Mouse (Mus musculus): Measurements from ENCODE around the gene Slc38a7. TPM values are rescaled to one million over a fixed set of nuclear protein-coding genes. Genes with fewer than 3 reads are reported as not detected.

The Slc38a7 gene
- polyA plus RNA-seq (2014; fragmentation: Nextera tagmentation; extraction: Ambion mirVana) = 17.2 and 17.5 TPM in 2 replicates

- H3K9ac ChIP-seq (ENCODE audit: low read length) = peak within 1 kb of the TSS; percentile 57
- DNase-seq (ENCODE audit: low spot score) (peak; percentile 77), ATAC-seq (replicated peaks; ENCODE audit: low FRiP score, low TSS enrichment, low read depth) (peak; percentile 96)
- H3K27ac ChIP-seq (ENCODE audit: low read depth) = no peak within 1 kb of the TSS
- peak within 1 kb of the TSS; percentile 63 for H3K4me3 ChIP-seq (ENCODE audit: low read depth, low read length)
- H3K9me3 ChIP-seq (ENCODE audit: control insufficient read depth, low read length) = no peaks in the 10 kb centered on the region
- H3K4me2 ChIP-seq (ENCODE audit: low read length) = peak within 1 kb of the TSS; percentile 68
- H3K36me3 ChIP-seq (ENCODE audit: control insufficient read depth, insufficient read depth, low read length) = peaks cover 3% of the 10 kb centered on the region; the same call in 1 of the 2 replicates
- H3K4me1 ChIP-seq (replicated peaks; ENCODE audit: control insufficient read depth, insufficient read depth, low read length) = peaks cover 9% of the 10 kb centered on the region
- 21% methylated on average over 22 of the region's 22 CpGs for WGBS
- H3K27me3 ChIP-seq (replicated peaks; ENCODE audit: control insufficient read depth, insufficient read depth, low read length) = no peaks in the 10 kb centered on the region
Observed at GRCm38 (mm10) chr8:95853102-95853843, at the start of gene Slc38a7. TSS of gene Slc38a7 (minus strand) at chr8:95853539.

DNA sequence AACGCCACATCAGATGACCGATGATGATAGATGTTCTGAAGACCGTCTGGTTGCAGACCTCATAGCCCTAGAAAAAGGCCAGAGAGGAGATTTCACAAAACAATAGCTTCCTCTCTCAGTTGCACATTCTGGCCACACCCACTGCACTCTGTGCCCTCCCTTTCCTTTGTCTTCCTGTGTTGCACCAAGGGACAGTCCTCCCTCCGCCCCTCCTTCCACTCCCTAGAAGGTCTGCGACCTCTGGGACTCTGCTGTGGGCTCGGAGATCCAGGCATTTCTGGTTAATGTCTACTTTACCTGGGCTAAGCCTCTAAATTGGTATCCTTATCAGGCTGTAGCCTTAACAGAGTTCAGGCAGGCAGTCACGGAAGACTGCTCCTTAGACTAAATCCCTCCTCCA is 48.5 kb upstream of the Slc38a7 start:
- Histone ChIP-seq H3K9me3 (ENCODE audit: control insufficient read depth, low read length) (no peaks in the 10 kb centered on the region), H3K4me3 (ENCODE audit: low read depth, low read length) (no peak overlapping the region), H3K36me3 (ENCODE audit: control insufficient read depth, insufficient read depth, low read length) (no peaks in the 10 kb centered on the region), H3K27ac (ENCODE audit: low read depth) (no peak overlapping the region), H3K4me2 (ENCODE audit: low read length) (no peak overlapping the region), H3K9ac (ENCODE audit: low read length) (no peak overlapping the region), H3K27me3 (replicated peaks; ENCODE audit: control insufficient read depth, insufficient read depth, low read length) (no peaks in the 10 kb centered on the region), H3K4me1 (replicated peaks; ENCODE audit: control insufficient read depth, insufficient read depth, low read length) (no peaks in the 10 kb centered on the region)
- ATAC-seq (replicated peaks; ENCODE audit: low FRiP score, low TSS enrichment, low read depth) (no peak), DNase-seq (ENCODE audit: low spot score) (no peak)
- 34% methylated on average over 7 of the region's 7 CpGs for WGBS

DNA sequence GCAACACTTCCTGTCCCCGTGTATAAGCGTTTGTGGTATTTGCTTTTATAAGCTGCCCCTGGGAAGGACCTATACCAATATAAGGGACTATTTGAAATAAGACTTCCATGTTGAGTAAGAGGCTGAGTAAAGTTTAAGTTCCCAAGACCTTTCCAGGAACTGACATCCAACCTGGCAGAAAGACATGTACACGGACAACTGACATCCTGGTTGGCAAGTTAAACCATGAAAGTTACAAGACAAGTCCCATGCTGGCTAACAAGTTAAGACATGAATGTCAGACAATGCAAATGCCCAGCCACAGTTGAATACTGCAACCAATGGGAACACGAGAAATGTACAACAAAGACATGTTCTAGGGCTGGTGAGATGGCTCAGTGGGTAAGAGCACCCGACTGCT is 40.4 kb upstream of the Slc38a7 start:
- H3K36me3 ChIP-seq (ENCODE audit: control insufficient read depth, insufficient read depth, low read length) = no peaks in the 10 kb centered on the region
- H3K27ac ChIP-seq (ENCODE audit: low read depth) = no peak overlapping the region
- no peak for ATAC-seq (replicated peaks; ENCODE audit: low FRiP score, low TSS enrichment, low read depth)
- H3K4me2 ChIP-seq (ENCODE audit: low read length) = no peak overlapping the region
- 82% methylated on average over 5 of the region's 5 CpGs for WGBS
- no peak overlapping the region for H3K9ac ChIP-seq (ENCODE audit: low read length)
- no peaks in the 10 kb centered on the region for H3K9me3 ChIP-seq (ENCODE audit: control insufficient read depth, low read length)
- no peaks in the 10 kb centered on the region for H3K27me3 ChIP-seq (replicated peaks; ENCODE audit: control insufficient read depth, insufficient read depth, low read length)
- H3K4me3 ChIP-seq (ENCODE audit: low read depth, low read length) = no peak overlapping the region
- DNase-seq (ENCODE audit: low spot score) = no peak
- H3K4me1 ChIP-seq (replicated peaks; ENCODE audit: control insufficient read depth, insufficient read depth, low read length) = no peaks in the 10 kb centered on the region

DNA sequence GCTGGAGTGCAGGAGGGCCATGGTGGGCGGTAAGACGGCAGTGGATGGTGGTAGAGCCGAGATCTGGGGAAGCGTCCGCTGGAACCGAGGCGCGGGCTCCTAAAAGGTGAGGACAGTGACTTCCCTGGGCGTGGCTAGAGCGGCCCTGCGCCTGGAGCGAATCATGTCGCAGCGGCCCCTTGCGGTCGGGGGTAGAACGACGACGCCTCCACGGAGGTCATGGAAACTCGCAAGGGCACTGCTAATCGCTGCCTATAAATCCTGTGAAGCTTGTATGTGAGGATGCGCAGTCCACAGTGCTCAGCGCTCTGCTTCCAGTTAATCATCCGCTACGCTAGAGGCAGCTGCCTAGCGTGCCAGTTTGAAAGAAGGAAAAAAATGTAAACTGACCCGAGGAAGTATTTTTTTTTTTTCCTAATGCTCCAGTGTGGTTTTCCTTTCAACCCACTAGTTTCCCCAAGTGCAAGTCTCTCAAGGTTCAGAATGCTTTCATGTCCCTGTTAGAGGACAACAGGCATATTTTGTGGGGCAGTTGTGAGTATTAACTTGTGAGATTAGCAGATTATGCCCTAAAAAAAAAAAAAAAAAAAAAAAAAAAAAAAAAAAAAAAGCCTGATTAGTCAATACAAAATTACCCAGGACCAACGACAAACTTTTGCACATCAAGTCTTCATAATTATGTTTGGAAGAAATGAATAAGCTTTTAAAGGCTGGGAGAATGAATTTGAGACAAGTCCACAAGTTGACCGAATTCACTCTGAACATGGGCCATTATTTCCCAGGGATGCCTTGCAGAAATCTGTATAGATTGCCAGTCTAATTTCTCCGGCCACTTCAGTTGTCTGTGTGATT is 35.2 kb upstream of the Slc38a7 start, which contains the start of gene Got2:
TSS of gene Got2 (minus strand) at position 263 of the 852 bp plus-strand sequence.
- peak within 1 kb of the TSS; percentile 93 for H3K4me3 ChIP-seq (ENCODE audit: low read depth, low read length)
- no peaks in the 10 kb centered on the region for H3K9me3 ChIP-seq (ENCODE audit: control insufficient read depth, low read length)
- no peaks in the 10 kb centered on the region for H3K36me3 ChIP-seq (ENCODE audit: control insufficient read depth, insufficient read depth, low read length)
- peak within 1 kb of the TSS; percentile 71 for H3K9ac ChIP-seq (ENCODE audit: low read length)
- WGBS = 8% methylated on average over 31 of the region's 31 CpGs
- peak within 1 kb of the TSS; percentile 86 for H3K4me2 ChIP-seq (ENCODE audit: low read length)
- DNase-seq (ENCODE audit: low spot score) = peak; percentile 99
- peak; percentile 89 for ATAC-seq (replicated peaks; ENCODE audit: low FRiP score, low TSS enrichment, low read depth)
- peak within 1 kb of the TSS; percentile 67 for H3K27ac ChIP-seq (ENCODE audit: low read depth)
- peaks cover 13% of the 10 kb centered on the region for H3K4me1 ChIP-seq (replicated peaks; ENCODE audit: control insufficient read depth, insufficient read depth, low read length)
- no peaks in the 10 kb centered on the region for H3K27me3 ChIP-seq (replicated peaks; ENCODE audit: control insufficient read depth, insufficient read depth, low read length)

DNA sequence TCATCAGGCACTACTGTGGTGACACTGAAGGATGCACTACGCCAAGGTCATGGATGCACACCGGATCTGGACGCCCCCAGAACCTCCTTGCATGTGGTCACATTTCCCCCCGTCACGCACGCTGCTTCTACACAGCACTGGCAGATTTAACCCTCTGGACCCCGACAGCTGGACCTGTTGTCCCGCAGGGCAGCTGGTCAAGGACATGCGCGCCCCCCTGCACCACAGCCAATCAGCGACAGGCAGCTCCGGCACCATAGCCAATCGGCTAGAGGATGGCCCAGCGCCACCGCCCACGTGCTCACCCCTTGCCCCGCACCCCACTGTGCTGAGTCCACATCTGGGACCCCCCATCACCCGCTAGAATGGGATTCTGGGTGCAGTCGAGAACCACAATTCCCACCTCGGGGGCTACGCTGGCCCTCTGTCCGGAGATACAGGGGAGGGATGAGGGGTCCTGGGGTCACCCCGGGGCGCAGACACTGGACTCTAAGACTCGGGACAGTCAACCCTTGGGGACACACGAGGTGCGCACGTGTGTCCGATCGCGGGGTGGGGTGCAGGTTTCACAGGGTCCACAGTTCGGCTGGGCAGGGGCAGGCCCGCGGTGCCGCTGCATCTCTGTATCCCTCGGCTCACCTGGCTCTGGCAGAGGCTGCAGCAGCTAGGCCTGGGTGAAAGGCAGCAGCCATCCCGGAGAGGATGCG is 34.4 kb upstream of the Slc38a7 start:
- peak; percentile 94 for ATAC-seq (replicated peaks; ENCODE audit: low FRiP score, low TSS enrichment, low read depth)
- peak overlapping the region; percentile 71 for H3K9ac ChIP-seq (ENCODE audit: low read length)

DNA sequence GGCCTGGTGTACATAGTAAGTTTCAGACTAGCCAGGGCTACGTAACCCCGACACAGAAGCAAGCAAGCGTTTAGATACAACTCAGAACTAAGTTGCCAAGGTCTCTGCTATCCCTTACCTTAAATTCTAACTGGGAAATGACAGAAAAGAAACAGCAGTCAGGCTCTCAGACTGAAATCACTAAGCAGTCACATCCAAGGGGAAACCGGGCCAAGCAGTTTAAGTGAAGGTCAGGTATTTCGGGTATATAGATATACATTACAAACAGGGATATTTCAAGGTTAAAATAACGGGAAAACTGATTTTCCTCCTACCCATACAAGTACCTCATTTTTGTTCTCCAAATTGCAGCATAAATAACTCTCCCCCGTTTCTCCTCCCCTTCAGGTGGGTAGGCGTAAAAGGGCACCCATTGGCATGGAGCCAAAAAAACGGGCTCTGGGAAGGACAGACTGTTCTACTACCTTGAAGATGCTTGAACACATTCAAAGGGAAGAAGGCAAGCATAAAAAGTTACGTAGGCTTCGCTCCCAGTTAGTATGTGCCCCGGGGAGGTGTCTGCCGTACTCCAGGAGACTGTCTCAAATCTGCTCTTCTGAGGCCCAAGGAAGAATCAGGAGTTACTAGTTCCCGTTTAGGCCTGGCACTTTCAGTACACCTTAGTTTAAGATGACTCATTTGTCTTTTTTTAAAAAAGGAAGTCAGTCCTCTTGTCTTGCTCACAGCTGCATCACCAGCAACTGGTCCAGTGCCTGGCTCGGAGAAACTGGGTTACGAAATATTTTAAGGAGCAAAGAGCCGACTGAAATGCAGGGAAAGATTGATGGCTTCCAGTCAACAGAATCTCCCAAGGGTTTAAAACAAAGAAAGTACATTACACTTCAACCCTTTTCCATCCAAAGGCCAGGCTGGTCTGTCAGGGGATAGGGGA is 33.6 kb upstream of the Slc38a7 start:
- DNase-seq (ENCODE audit: low spot score) (no peak), ATAC-seq (replicated peaks; ENCODE audit: low FRiP score, low TSS enrichment, low read depth) (no peak)
- H3K4me2 ChIP-seq (ENCODE audit: low read length) = peak overlapping the region; percentile 86
- H3K36me3 ChIP-seq (ENCODE audit: control insufficient read depth, insufficient read depth, low read length) = no peaks in the 10 kb centered on the region
- whole genome bisulfite sequencing = 64% methylated on average over 17 of the region's 17 CpGs
- H3K4me1 ChIP-seq (replicated peaks; ENCODE audit: control insufficient read depth, insufficient read depth, low read length) = peaks cover 13% of the 10 kb centered on the region
- H3K27ac ChIP-seq (ENCODE audit: low read depth) = no peak overlapping the region
- peak overlapping the region; percentile 93 for H3K4me3 ChIP-seq (ENCODE audit: low read depth, low read length)
- H3K27me3 ChIP-seq (replicated peaks; ENCODE audit: control insufficient read depth, insufficient read depth, low read length) = no peaks in the 10 kb centered on the region
- peak overlapping the region; percentile 71 for H3K9ac ChIP-seq (ENCODE audit: low read length)
- H3K9me3 ChIP-seq (ENCODE audit: control insufficient read depth, low read length) = no peaks in the 10 kb centered on the region

More for the DNA sequence above, 34.4 kb upstream of the Slc38a7 start:
- Histone ChIP-seq H3K27ac (ENCODE audit: low read depth) (peak overlapping the region; percentile 67), H3K36me3 (ENCODE audit: control insufficient read depth, insufficient read depth, low read length) (no peaks in the 10 kb centered on the region), H3K9me3 (ENCODE audit: control insufficient read depth, low read length) (no peaks in the 10 kb centered on the region), H3K4me3 (ENCODE audit: low read depth, low read length) (peak overlapping the region; percentile 93), H3K27me3 (replicated peaks; ENCODE audit: control insufficient read depth, insufficient read depth, low read length) (no peaks in the 10 kb centered on the region), H3K4me2 (ENCODE audit: low read length) (peak overlapping the region; percentile 86), H3K4me1 (replicated peaks; ENCODE audit: control insufficient read depth, insufficient read depth, low read length) (peaks cover 13% of the 10 kb centered on the region)
- DNase-seq (ENCODE audit: low spot score) = peak; percentile 87
- under 1% methylated on average over 38 of the region's 38 CpGs for WGBS

GRCm38 (mm10) chr8:95885966-95886365 is 32.6 kb upstream of the Slc38a7 start:
- Histone ChIP-seq H3K4me3 (ENCODE audit: low read depth, low read length) (no peak overlapping the region), H3K27me3 (replicated peaks; ENCODE audit: control insufficient read depth, insufficient read depth, low read length) (no peaks in the 10 kb centered on the region), H3K4me1 (replicated peaks; ENCODE audit: control insufficient read depth, insufficient read depth, low read length) (peaks cover 13% of the 10 kb centered on the region), H3K4me2 (ENCODE audit: low read length) (no peak overlapping the region), H3K9me3 (ENCODE audit: control insufficient read depth, low read length) (no peaks in the 10 kb centered on the region), H3K9ac (ENCODE audit: low read length) (no peak overlapping the region), H3K36me3 (ENCODE audit: control insufficient read depth, insufficient read depth, low read length) (no peaks in the 10 kb centered on the region), H3K27ac (ENCODE audit: low read depth) (no peak overlapping the region)
- ATAC-seq (replicated peaks; ENCODE audit: low FRiP score, low TSS enrichment, low read depth) (no peak), DNase-seq (ENCODE audit: low spot score) (no peak)
- WGBS = 71% methylated on average over 5 of the region's 5 CpGs
